Mouse (Mus musculus) MEL (cell line): ENCODE measurements around the gene Sdhaf1.

ENCODE experiments used
- CTCF ChIP-seq, 3 experiments: IDR thresholded peaks in 2 of 3; conservative IDR thresholded peaks in 1 of 3; 2 replicates each; pipeline ENCODE4 v1.5.1; 2011 to 2012; ENCODE audit warnings: low read length in 3 of 3, low read depth in 2 of 3, mild to moderate bottlenecking in 2 of 3, improper control_type of control experiment in 1 of 3, inconsistent platforms in 1 of 3, mixed read lengths in 1 of 3, moderate library complexity in 1 of 3; ENCODE audit not compliant: control insufficient read depth in 1 of 3, insufficient read depth in 1 of 3, poor library complexity in 1 of 3, severe bottlenecking in 1 of 3
- EP300 ChIP-seq, 2 experiments: IDR thresholded peaks; 2 replicates each; pipeline ENCODE4 v1.6.1; 2011; ENCODE audit warnings: improper control_type of control experiment in 2 of 2, low read length in 2 of 2, low read depth in 1 of 2, mild to moderate bottlenecking in 1 of 2
- MYC ChIP-seq: IDR thresholded peaks from 2 replicates; pipeline ENCODE4 v1.6.1; 2011; ENCODE audit warnings: low read depth, mild to moderate bottlenecking, low read length, improper control_type of control experiment, moderate library complexity
- USF1 ChIP-seq: IDR thresholded peaks from 2 replicates; pipeline ENCODE4 v1.6.1; 2014; ENCODE audit warnings: low read depth, mild to moderate bottlenecking, inconsistent platforms, low read length, improper control_type of control experiment, moderate library complexity

- no peak for TF ChIP-seq MYC
- TF ChIP-seq USF1: no peak
- TF ChIP-seq CTCF (IDR thresholded peaks at IDR 0.05 in 2 of 3, conservative IDR thresholded peaks at IDR 0.05 in 1 of 3; ENCODE audit: control insufficient read depth in 1 of 3, insufficient read depth in 1 of 3, low read depth in 2 of 3, low read length in 3 of 3, poor library complexity in 1 of 3, severe bottlenecking in 1 of 3): no peak
- TF ChIP-seq EP300 (IDR thresholded peaks at IDR 0.05; ENCODE audit: low read depth in 1 of 2, low read length in 2 of 2): no peak
These were observed 30.4 kb upstream of the Sdhaf1 start for GRCm38 (mm10) chr7:30354059-30354458.
